Mouse (Mus musculus): Measurements from ENCODE around the gene Srgap1.
A peak's percentile ranks its signal among the peaks of the same experiment; 100 is the strongest.

Gene Srgap1

GRCm38 (mm10) chr10:121764469-121765173 lies 282.5 kb downstream of the Srgap1 start:
- no peak for DNase-seq (ENCODE audit: low spot score in 2 of 2)

DNA sequence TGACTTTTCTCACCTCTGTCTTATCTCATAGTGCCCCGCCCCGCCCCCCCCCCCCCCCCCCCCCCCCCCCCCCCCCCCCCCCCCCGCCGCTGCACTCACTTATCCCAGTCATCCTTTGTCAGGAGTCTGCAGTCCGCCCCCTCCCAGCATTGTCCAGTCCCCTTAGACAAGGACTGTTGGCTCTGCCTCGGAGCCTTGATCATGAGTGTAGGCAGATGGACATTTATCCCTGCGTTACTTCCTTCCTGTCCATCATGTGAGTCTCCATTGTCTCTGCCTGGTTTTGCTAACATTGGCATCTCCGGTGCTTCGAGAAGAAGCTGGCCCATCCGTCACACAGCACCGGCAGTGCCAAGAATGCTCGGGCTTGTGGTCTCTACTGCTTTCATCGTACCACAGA lies 283.9 kb downstream of the Srgap1 start:
- no peak for DNase-seq (ENCODE audit: low spot score in 2 of 2)

DNA sequence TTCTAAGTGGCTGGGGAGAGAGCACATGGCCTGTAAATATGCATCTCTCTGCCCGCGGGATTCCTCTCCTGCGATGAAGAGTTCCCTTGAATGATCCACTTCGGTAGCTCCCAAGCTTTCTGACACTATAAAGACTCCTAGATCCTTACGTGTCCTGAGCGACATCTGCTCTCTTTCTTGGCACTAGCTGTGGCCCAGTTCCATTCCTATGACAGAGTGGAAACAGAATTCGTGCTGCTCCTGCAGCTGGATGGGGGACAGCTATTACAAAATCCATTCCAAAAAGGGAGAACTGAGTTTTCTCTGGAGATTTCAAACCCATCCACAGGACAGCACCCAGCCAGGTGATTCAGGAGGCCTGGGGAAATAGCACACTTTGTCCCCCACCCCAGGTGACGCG lies 285.0 kb downstream of the Srgap1 start:
- no peak for DNase-seq (ENCODE audit: low spot score in 2 of 2)

GRCm38 (mm10) chr10:121759095-121759494 lies 288.0 kb downstream of the Srgap1 start:
- no peak for DNase-seq (ENCODE audit: low spot score in 2 of 2)

- DNase-seq (ENCODE audit: low spot score in 2 of 2): no peak
Observed at GRCm38 (mm10) chr10:121756677-121757076, 290.4 kb downstream of the Srgap1 start.

- no peak for DNase-seq (ENCODE audit: low spot score in 2 of 2)
Observed at GRCm38 (mm10) chr10:121755822-121756221, 291.3 kb downstream of the Srgap1 start.

DNA sequence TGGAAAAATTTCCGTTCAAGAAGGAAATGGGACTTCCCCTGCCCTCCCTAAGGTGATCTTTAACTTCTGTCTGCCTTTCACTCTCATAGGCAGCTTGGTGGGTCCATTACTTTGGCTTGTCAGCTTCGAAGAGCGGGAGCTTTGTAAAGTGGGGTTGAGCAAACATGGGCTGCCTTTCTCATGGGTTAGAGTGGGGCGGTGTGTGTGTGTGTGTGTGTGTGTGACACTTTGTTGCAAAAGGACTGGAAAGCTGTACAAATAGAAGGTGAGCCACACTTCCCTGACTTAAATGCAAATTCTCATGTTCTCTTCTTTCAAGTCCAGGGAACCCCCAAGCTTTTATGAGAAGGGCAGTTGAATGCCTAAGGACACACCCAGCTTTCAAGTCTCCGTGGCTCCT lies 292.9 kb downstream of the Srgap1 start:
- no peak for DNase-seq (ENCODE audit: low spot score in 2 of 2)

GRCm38 (mm10) chr10:121750175-121750574 lies 296.9 kb downstream of the Srgap1 start:
- no peak for DNase-seq (ENCODE audit: low spot score in 2 of 2)

GRCm38 (mm10) chr10:121742336-121742735 lies 304.8 kb downstream of the Srgap1 start:
- no peak for DNase-seq (ENCODE audit: low spot score in 2 of 2)

GRCm38 (mm10) chr10:121739548-121740505 lies 307.3 kb downstream of the Srgap1 start, which contains the start of gene BC048403:
BC048403 (plus strand) TSS chr10:121739937.
- peak; percentile 86 to 89 for DNase-seq (ENCODE audit: low spot score in 2 of 2)

DNA sequence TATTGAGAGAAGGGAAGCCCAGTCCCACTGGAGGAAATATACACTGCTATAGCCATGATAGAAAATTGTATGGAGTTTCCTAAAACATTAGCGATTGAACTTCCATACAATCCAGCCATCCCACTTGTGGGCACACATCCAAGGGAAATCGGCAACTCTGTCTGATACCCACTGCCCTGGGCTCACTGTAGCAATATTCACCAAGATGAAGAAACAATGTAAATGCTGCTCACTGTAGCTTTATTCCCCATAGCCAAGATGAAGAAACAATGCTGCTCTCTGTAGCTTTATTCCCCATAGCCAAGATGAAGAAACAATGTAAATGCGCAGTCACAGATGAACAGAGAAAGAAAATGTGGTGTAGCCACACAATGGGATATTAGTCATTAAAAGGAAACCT lies 309.9 kb downstream of the Srgap1 start:
- no peak for DNase-seq (ENCODE audit: low spot score in 2 of 2)

- DNase-seq (ENCODE audit: low spot score in 2 of 2): no peak
Observed at GRCm38 (mm10) chr10:121732542-121732941, 314.6 kb downstream of the Srgap1 start.

GRCm38 (mm10) chr10:121731048-121731725 lies 315.9 kb downstream of the Srgap1 start:
- DNase-seq (ENCODE audit: low spot score in 2 of 2): no peak

Measured in natural killer cell, adult 2 months (primary cell).